Mouse (Mus musculus) brain, embryonic 14.5 days (tissue): Measurements from ENCODE around the gene Gm28778.
"Not testable (repeated sequence)": the region's sequence is repeated elsewhere in the genome, so short reads cannot be mapped to it uniquely, and the experiment has no call there.

Experiments used
- CTCF ChIP-seq: fragments of 200-500 bp; IDR thresholded peaks from 2 replicates; pipeline ENCODE4 v1.5.1; 2012; ENCODE audit warnings: inconsistent platforms, mild to moderate bottlenecking, moderate library complexity, borderline replicate concordance; ENCODE audit not compliant: insufficient read depth, insufficient read length; ENCODE audit errors: extremely low read depth
- POLR2A ChIP-seq: fragments of 200-500 bp; IDR thresholded peaks from 2 replicates; pipeline ENCODE4 v1.6.1; 2012; ENCODE audit warnings: mild to moderate bottlenecking, inconsistent platforms, borderline replicate concordance; ENCODE audit not compliant: poor library complexity, insufficient read depth, insufficient read length, severe bottlenecking; ENCODE audit errors: extremely low read depth

GRCm38 (mm10) chr1:53337403-53337802 is 40.5 kb downstream of the Gm28778 start:
- TF ChIP-seq CTCF, POLR2A: not testable (repeated sequence)
